Mouse (Mus musculus) lung, adult 2 months (tissue): ENCODE data around the gene Car10.

Experiments used
- CTCF ChIP-seq: fragments of 200-500 bp; IDR thresholded peaks from 2 replicates; pipeline ENCODE4 v1.5.1; 2011; ENCODE audit warnings: mild to moderate bottlenecking, low read length, control low read depth; ENCODE audit not compliant: insufficient read depth
- POLR2A ChIP-seq: fragments of 200-500 bp; IDR thresholded peaks from 2 replicates; pipeline ENCODE4 v1.6.1; 2011; ENCODE audit warnings: low read depth, mild to moderate bottlenecking, control low read depth, low read length, borderline replicate concordance; ENCODE audit errors: extremely low read depth

- TF ChIP-seq POLR2A (no peak), CTCF (no peak)
Observed at GRCm38 (mm10) chr11:93501671-93502070, 403.8 kb downstream of the Car10 start.
